Mouse (Mus musculus): ENCODE results near the gene Os9.

Os9 gene

GRCm38 (mm10) chr10:127049395-127050118, 71.4 kb downstream of the Os9 start:
- in situ Hi-C loops (cut with MboI, MseI), result no loop called here

GRCm38 (mm10) chr10:127048608-127049394, 72.1 kb downstream of the Os9 start:
- in situ Hi-C loops (cut with MboI, MseI), result no loop called here

- in situ Hi-C loops (cut with MboI, MseI), result no loop called here
Measured at GRCm38 (mm10) chr10:127047954-127048353, 73.0 kb downstream of the Os9 start, which contains the start of gene Cyp27b1. Gene Cyp27b1, plus strand, starts transcription at chr10:127048250.

All from regulatory T cell (primary cell).